Mouse (Mus musculus): ENCODE measurements at regions not wholly inside any gene's neighbourhood (a gene's known extent, or its start where the extent isn't known, plus 50 kb on each side); places are given as distances from the start of the nearest gene placed in this dataset.
A peak's percentile ranks its signal among the peaks of the same experiment; 100 is the strongest.
"Not testable (repeated sequence)": the region's sequence is repeated elsewhere in the genome, so short reads cannot be mapped to it uniquely, and the experiment has no call there.

DNA sequence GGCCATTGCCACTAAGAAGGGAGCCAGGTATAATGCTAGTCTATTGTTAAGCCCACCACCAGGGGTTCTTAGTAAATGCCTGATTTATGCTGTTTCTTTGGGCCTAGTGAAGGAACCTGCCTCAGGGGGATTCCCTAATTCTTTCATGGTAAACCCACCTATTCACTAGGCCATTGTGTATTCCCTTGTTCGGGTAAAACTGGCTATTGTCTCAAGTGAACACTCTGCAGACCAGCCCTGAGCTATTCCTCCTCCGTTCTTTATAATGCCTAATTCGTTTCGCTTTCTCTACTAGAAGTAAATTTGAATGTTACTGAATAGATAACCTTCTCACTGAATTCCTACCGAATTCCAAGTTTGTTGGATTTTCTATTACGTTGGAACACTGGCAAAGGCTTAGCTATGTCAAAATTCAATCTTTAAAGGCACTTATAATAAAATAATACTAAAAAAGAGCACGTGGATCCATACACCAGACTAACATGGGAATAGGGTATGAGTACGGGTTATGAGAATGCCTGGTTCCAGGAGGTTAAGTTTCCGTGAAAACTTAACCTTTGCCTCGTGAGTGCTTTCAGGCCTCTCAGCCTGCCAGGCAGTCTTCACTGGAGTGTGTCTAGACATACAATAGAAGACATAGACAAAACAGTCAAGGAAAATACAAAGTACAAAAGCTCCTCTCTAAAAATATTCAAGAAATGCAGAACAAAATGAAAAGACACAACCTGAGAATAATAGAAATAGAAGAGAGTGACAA lies 536.8 kb upstream of the Cntn5 start:
- not testable (repeated sequence) for DNase-seq (ENCODE audit: low spot score); H3K27me3 ChIP-seq (replicated peaks; ENCODE audit: control insufficient read depth, insufficient read depth, low read length); H3K4me1 ChIP-seq (ENCODE audit: control insufficient read depth, insufficient read depth, low read length); ATAC-seq (ENCODE audit: low read depth); H3K36me3 ChIP-seq (ENCODE audit: control insufficient read depth, insufficient read depth, low read length); H3K9me3 ChIP-seq (ENCODE audit: control insufficient read depth, low read length); H3K4me3 ChIP-seq (ENCODE audit: low read depth, low read length); H3K9ac ChIP-seq (ENCODE audit: low read depth, low read length); H3K4me2 ChIP-seq (ENCODE audit: low read depth, low read length); H3K27ac ChIP-seq (replicated peaks; ENCODE audit: low read depth, low read length)
- WGBS, result 60% methylated on average over 10 of the region's 10 CpGs

DNA sequence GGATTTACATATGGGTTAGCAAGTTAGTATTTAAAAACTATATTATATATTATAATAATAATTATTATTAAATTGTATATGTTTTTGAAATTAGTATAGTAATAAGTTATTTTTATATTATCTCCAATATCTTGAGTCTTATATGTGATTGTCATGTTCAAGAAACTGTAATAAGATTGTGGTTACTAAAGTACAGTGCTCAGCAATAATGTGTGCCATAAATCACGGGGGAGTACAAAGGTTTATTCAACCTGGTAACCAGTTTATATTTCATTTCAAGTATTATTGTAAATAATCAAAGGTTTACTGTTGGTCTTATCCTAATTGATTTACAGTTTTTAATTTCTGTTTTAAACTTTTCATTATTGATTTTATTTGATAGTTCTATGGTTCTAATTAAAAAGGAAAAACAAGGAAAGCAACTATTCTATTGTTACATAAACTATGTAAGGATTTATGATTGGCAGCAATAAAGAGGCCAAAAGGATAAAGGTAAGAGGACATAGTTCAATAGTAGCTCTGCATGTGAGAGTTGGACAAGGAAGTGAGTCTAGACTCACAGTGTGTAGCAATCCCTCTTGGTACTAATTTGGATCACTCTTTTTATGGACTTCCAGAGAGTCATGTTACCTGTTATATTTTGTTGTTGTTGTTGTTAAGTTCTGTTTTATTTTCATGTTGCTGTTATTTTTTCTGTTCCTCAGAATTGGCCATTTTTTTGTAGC lies 532.0 kb upstream of the Cntn5 start:
- 72% methylated on average over 1 of the region's 1 CpGs for WGBS
- H3K4me1 ChIP-seq (ENCODE audit: control insufficient read depth, insufficient read depth, low read length), result no peaks in the 10 kb centered on the region
- no peak overlapping the region for H3K9ac ChIP-seq (ENCODE audit: low read depth, low read length)
- no peak overlapping the region for H3K4me3 ChIP-seq (ENCODE audit: low read depth, low read length)
- H3K27me3 ChIP-seq (replicated peaks; ENCODE audit: control insufficient read depth, insufficient read depth, low read length), result no peaks in the 10 kb centered on the region
- H3K9me3 ChIP-seq (ENCODE audit: control insufficient read depth, low read length), result no peaks in the 10 kb centered on the region
- H3K4me2 ChIP-seq (ENCODE audit: low read depth, low read length), result no peak overlapping the region
- ATAC-seq (ENCODE audit: low read depth), result no peak
- no peaks in the 10 kb centered on the region for H3K36me3 ChIP-seq (ENCODE audit: control insufficient read depth, insufficient read depth, low read length)
- DNase-seq (ENCODE audit: low spot score), result no peak
- H3K27ac ChIP-seq (replicated peaks; ENCODE audit: low read depth, low read length), result no peak overlapping the region

DNA sequence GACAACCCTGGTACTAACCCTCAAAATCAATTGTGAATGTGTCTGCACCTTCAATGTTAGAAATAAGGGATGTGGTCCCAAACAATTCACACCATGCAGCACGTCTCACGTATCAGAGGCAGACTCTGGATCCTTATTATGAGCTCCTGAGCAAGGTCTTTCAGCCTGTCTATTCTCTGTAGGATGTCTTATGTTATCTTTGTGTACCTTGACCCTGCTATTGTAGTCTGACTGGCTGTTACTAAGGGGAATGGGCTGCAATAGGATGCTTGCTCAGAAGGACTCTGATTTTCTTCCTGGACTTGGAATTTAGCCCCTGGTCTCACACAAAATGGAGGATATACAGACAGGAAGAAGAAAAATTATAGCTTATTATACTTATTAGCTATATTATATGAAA lies 531.4 kb upstream of the Cntn5 start:
- whole genome bisulfite sequencing, result 87% methylated on average over 2 of the region's 2 CpGs
- DNase-seq (ENCODE audit: low spot score), result no peak

DNA sequence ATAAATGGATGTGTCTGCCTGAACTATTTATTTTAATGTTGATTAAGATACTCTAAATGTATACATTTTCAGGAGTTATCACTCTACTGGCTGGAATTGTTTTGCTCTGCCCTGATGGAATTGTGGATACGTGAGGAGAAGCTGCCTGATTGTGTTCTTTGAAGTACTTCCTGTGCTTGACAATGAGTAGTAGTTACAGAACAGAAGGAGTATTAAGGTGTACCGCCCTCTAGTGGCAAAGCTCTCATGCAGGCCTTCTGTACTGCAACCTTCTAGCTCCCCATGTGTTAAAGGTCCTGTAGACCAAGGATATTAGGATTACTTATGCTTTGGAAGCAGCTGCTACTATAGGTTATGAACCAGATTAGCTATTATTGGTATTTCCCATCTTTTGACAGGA lies 530.4 kb upstream of the Cntn5 start:
- no peak overlapping the region for H3K4me2 ChIP-seq (ENCODE audit: low read depth, low read length)
- no peaks in the 10 kb centered on the region for H3K9me3 ChIP-seq (ENCODE audit: control insufficient read depth, low read length)
- H3K4me1 ChIP-seq (ENCODE audit: control insufficient read depth, insufficient read depth, low read length), result no peaks in the 10 kb centered on the region
- no peak overlapping the region for H3K27ac ChIP-seq (replicated peaks; ENCODE audit: low read depth, low read length)
- H3K4me3 ChIP-seq (ENCODE audit: low read depth, low read length), result no peak overlapping the region
- ATAC-seq (ENCODE audit: low read depth), result no peak; the same call in 1 of the 2 replicates
- H3K36me3 ChIP-seq (ENCODE audit: control insufficient read depth, insufficient read depth, low read length), result no peaks in the 10 kb centered on the region
- 30% methylated on average over 2 of the region's 2 CpGs for WGBS
- H3K27me3 ChIP-seq (replicated peaks; ENCODE audit: control insufficient read depth, insufficient read depth, low read length), result no peaks in the 10 kb centered on the region
- DNase-seq (ENCODE audit: low spot score), result peak; percentile 25
- no peak overlapping the region for H3K9ac ChIP-seq (ENCODE audit: low read depth, low read length)

More for the DNA sequence above, 531.4 kb upstream of the Cntn5 start:
- Histone ChIP-seq H3K4me1 (ENCODE audit: control insufficient read depth, insufficient read depth, low read length) (no peaks in the 10 kb centered on the region), H3K9me3 (ENCODE audit: control insufficient read depth, low read length) (no peaks in the 10 kb centered on the region), H3K27ac (replicated peaks; ENCODE audit: low read depth, low read length) (no peak overlapping the region), H3K27me3 (replicated peaks; ENCODE audit: control insufficient read depth, insufficient read depth, low read length) (no peaks in the 10 kb centered on the region), H3K4me2 (ENCODE audit: low read depth, low read length) (no peak overlapping the region), H3K9ac (ENCODE audit: low read depth, low read length) (no peak overlapping the region), H3K36me3 (ENCODE audit: control insufficient read depth, insufficient read depth, low read length) (no peaks in the 10 kb centered on the region), H3K4me3 (ENCODE audit: low read depth, low read length) (no peak overlapping the region)
- ATAC-seq (ENCODE audit: low read depth), result no peak

DNA sequence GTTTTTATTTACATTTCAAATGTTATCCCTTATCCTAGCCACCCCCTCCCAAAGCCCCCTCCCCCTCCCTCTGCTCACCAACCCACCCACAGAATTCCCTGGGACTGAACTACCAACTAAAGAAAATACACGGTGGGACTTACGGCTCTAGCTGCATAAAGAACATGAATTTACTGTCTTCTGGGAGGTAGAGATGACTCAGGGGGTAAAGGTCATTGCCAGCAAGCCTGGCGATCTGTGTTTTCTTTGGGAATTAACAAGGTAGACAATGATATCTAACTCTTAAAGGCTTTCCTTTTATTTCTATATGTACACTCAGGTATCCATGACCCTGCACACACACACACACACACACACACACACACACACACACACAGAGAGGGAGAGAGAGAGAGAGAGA lies 521.9 kb upstream of the Cntn5 start:
- H3K4me2 ChIP-seq (ENCODE audit: low read depth, low read length), result no peak overlapping the region

DNA sequence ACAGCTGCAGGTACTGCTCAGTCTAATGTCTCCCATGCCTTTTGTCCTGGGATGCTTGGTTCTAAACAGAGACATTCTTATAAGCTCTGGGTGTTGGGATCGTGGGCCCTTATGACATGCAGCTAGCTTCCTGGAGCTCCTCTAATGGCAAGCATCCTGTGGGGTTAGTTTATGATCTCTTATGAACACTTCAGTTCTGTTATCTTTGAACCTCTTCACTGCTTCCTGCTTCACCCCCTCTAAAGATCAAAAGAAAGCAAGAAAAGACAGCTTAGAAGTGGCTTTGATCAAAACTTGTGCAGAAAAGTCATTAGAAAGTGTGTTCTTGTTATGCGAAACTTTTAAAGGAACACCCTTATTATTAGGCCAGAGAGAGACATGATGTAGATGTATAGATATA lies 492.3 kb upstream of the Cntn5 start:
- Histone ChIP-seq H3K36me3 (ENCODE audit: control insufficient read depth, insufficient read depth, low read length) (no peaks in the 10 kb centered on the region), H3K27me3 (replicated peaks; ENCODE audit: control insufficient read depth, insufficient read depth, low read length) (no peaks in the 10 kb centered on the region), H3K4me3 (ENCODE audit: low read depth, low read length) (no peak overlapping the region), H3K27ac (replicated peaks; ENCODE audit: low read depth, low read length) (no peak overlapping the region), H3K4me2 (ENCODE audit: low read depth, low read length) (no peak overlapping the region), H3K4me1 (ENCODE audit: control insufficient read depth, insufficient read depth, low read length) (no peaks in the 10 kb centered on the region), H3K9ac (ENCODE audit: low read depth, low read length) (no peak overlapping the region), H3K9me3 (ENCODE audit: control insufficient read depth, low read length) (no peaks in the 10 kb centered on the region)
- ATAC-seq (ENCODE audit: low read depth) (no peak), DNase-seq (ENCODE audit: low spot score) (no peak)
- WGBS, result 80% methylated on average over 2 of the region's 2 CpGs

More for the DNA sequence above, 521.9 kb upstream of the Cntn5 start:
- Histone ChIP-seq H3K27ac (replicated peaks; ENCODE audit: low read depth, low read length) (no peak overlapping the region), H3K9ac (ENCODE audit: low read depth, low read length) (no peak overlapping the region), H3K9me3 (ENCODE audit: control insufficient read depth, low read length) (no peaks in the 10 kb centered on the region), H3K4me3 (ENCODE audit: low read depth, low read length) (no peak overlapping the region), H3K36me3 (ENCODE audit: control insufficient read depth, insufficient read depth, low read length) (no peaks in the 10 kb centered on the region), H3K27me3 (replicated peaks; ENCODE audit: control insufficient read depth, insufficient read depth, low read length) (no peaks in the 10 kb centered on the region), H3K4me1 (ENCODE audit: control insufficient read depth, insufficient read depth, low read length) (no peaks in the 10 kb centered on the region)
- DNase-seq (ENCODE audit: low spot score) (no peak), ATAC-seq (ENCODE audit: low read depth) (no peak)
- WGBS, result 68% methylated on average over 3 of the region's 3 CpGs

DNA sequence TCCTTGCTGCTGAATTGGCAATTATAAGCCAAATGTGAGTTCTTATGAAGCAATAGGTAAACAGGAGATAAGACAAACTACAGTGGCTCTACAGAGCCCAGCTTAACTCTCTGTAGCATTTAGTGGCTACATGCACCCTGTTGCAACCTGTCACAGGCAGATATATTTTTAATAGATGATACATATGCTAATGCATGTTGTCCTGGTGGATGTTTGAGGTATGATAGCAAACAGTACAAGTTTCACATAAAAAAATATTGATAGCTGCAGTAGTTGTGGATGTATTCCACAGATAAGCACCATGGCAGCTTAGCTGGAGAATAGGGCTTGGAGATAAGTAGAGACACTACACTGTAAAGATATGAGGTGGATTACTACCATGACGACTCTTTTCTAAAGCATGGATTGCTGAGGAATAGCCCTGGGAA lies 477.1 kb upstream of the Cntn5 start:
- no peak overlapping the region for H3K4me3 ChIP-seq (ENCODE audit: low read depth, low read length)
- ATAC-seq (ENCODE audit: low read depth) (no peak), DNase-seq (ENCODE audit: low spot score) (no peak)
- no peak overlapping the region for H3K4me2 ChIP-seq (ENCODE audit: low read depth, low read length)
- H3K4me1 ChIP-seq (ENCODE audit: control insufficient read depth, insufficient read depth, low read length), result no peaks in the 10 kb centered on the region
- no peaks in the 10 kb centered on the region for H3K27me3 ChIP-seq (replicated peaks; ENCODE audit: control insufficient read depth, insufficient read depth, low read length)
- H3K36me3 ChIP-seq (ENCODE audit: control insufficient read depth, insufficient read depth, low read length), result no peaks in the 10 kb centered on the region
- no peaks in the 10 kb centered on the region for H3K9me3 ChIP-seq (ENCODE audit: control insufficient read depth, low read length)
- H3K9ac ChIP-seq (ENCODE audit: low read depth, low read length), result no peak overlapping the region
- H3K27ac ChIP-seq (replicated peaks; ENCODE audit: low read depth, low read length), result no peak overlapping the region
- WGBS, result 91% methylated on average over 1 of the region's 1 CpGs

DNA sequence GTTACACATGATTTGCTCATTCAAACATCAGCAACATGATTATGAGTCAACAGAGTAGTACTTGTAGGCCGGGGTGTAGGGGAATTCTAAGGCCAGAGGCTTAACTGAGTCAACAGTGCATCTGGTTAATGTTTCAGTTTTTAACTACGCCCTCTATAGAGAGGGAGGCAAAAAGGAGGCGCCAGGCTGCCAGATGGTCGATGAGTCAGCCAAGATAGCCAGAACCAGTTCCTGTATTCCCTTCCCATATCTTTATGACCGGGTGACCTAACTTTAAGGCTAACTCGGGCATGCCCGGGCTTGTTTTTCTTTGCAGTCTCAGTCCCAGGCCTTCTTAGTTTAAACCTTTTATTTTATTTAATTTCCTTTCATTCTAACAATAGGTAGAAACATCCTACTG lies 476.0 kb upstream of the Cntn5 start:
- H3K4me3 ChIP-seq (ENCODE audit: low read depth, low read length), result no peak overlapping the region
- no peak for ATAC-seq (ENCODE audit: low read depth)
- 74% methylated on average over 7 of the region's 7 CpGs for WGBS
- no peaks in the 10 kb centered on the region for H3K36me3 ChIP-seq (ENCODE audit: control insufficient read depth, insufficient read depth, low read length)
- DNase-seq (ENCODE audit: low spot score), result no peak
- H3K9me3 ChIP-seq (ENCODE audit: control insufficient read depth, low read length), result no peaks in the 10 kb centered on the region
- H3K27ac ChIP-seq (replicated peaks; ENCODE audit: low read depth, low read length), result no peak overlapping the region
- H3K4me1 ChIP-seq (ENCODE audit: control insufficient read depth, insufficient read depth, low read length), result no peaks in the 10 kb centered on the region
- H3K9ac ChIP-seq (ENCODE audit: low read depth, low read length), result no peak overlapping the region
- H3K27me3 ChIP-seq (replicated peaks; ENCODE audit: control insufficient read depth, insufficient read depth, low read length), result no peaks in the 10 kb centered on the region
- H3K4me2 ChIP-seq (ENCODE audit: low read depth, low read length), result no peak overlapping the region

DNA sequence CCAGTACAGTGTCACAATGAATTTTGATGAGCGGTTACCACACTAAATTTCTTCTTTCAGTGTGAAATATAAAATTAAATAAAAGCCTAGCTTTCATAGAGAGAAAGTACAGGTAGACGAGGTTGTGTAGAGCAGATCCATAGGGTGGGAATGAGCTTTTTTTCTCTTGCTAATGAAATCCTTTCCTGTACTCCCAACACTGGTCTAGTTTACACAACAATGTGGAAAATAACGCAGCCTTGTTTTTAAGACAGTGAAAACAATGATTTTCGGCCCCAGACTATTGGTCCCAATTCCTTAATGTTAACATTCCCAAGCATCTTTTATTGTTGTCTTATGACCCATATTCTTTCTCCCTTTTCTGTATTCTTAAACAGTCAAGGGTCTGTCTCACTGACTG lies 473.5 kb upstream of the Cntn5 start:
- Histone ChIP-seq H3K9me3 (ENCODE audit: control insufficient read depth, low read length) (no peaks in the 10 kb centered on the region), H3K9ac (ENCODE audit: low read depth, low read length) (no peak overlapping the region), H3K27me3 (replicated peaks; ENCODE audit: control insufficient read depth, insufficient read depth, low read length) (no peaks in the 10 kb centered on the region), H3K4me2 (ENCODE audit: low read depth, low read length) (no peak overlapping the region), H3K4me3 (ENCODE audit: low read depth, low read length) (no peak overlapping the region), H3K36me3 (ENCODE audit: control insufficient read depth, insufficient read depth, low read length) (no peaks in the 10 kb centered on the region), H3K4me1 (ENCODE audit: control insufficient read depth, insufficient read depth, low read length) (no peaks in the 10 kb centered on the region), H3K27ac (replicated peaks; ENCODE audit: low read depth, low read length) (no peak overlapping the region)
- 89% methylated on average over 4 of the region's 4 CpGs for WGBS
- no peak for ATAC-seq (ENCODE audit: low read depth)
- DNase-seq (ENCODE audit: low spot score), result no peak
